Mouse (Mus musculus) intestine, embryonic 16.5 days (tissue): Measurements from ENCODE around the gene Aven. TPM values are rescaled to one million over a fixed set of nuclear protein-coding genes. Genes with fewer than 3 reads are reported as not detected.

ENCODE experiments used
- ATAC-seq: fragments of 200-750 bp; cut with Nextera tagmentation; 2 replicates; pipeline ENCODE4 v1.8.0; 2017; ENCODE audit warnings: moderate TSS enrichment, moderate library complexity
- H3K27ac ChIP-seq: fragments of 300-500 bp; sonication (generic); 2 replicates; pipeline ENCODE4 v1.5.1; 2014; ENCODE audit warnings: mild to moderate bottlenecking, low read length
- H3K27me3 ChIP-seq: fragments of 300-500 bp; sonication (generic); replicated peaks from 2 replicates; pipeline ENCODE4 v1.6.1; 2014; ENCODE audit warnings: low read length, control low read depth, mixed read lengths; ENCODE audit not compliant: control insufficient read depth, insufficient read depth
- H3K36me3 ChIP-seq: fragments of 300-500 bp; sonication (generic); 2 replicates; pipeline ENCODE4 v1.6.1; 2014; ENCODE audit warnings: low read length, control low read depth; ENCODE audit not compliant: control insufficient read depth, insufficient read depth
- H3K4me1 ChIP-seq: fragments of 300-500 bp; sonication (generic); 2 replicates; pipeline ENCODE4 v1.6.1; 2014; ENCODE audit warnings: low read length, control low read depth, mixed read lengths; ENCODE audit not compliant: control insufficient read depth, insufficient read depth
- H3K4me2 ChIP-seq: fragments of 300-500 bp; sonication (generic); 2 replicates; pipeline ENCODE4 v1.6.1; 2014; ENCODE audit warnings: low read depth, low read length, control low read depth
- H3K4me3 ChIP-seq: fragments of 300-500 bp; sonication (generic); 2 replicates; pipeline ENCODE4 v1.5.1; 2014; ENCODE audit warnings: mild to moderate bottlenecking, low read length
- H3K9ac ChIP-seq: fragments of 300-500 bp; sonication (generic); 2 replicates; pipeline ENCODE4 v1.6.1; 2014; ENCODE audit warnings: low read depth, low read length
- H3K9me3 ChIP-seq: fragments of 300-500 bp; sonication (generic); 2 replicates; pipeline ENCODE4 v1.6.1; 2016; ENCODE audit warnings: low read length, control low read depth; ENCODE audit not compliant: control insufficient read depth
- WGBS: fragments of 180-500 bp; shearing (Covaris S2); extraction: QIAGEN DNeasy Blood & Tissue Kit; methylation state at CpG from one replicate; pipeline ENCODE4 v1.1.7; 2014; 5-methylcytosine and 5-hydroxymethylcytosine counted together
- polyA plus RNA-seq: library from polyadenylated mRNA; unstranded; fragments of >200 nt; fragmentation: Nextera tagmentation; extraction: Ambion mirVana; gene quantifications from 2 replicates; pipeline ENCODE4 v1.2.1, GENCODE M21; 2015

Gene Aven
- polyA plus RNA-seq, 1 experiment from 2014 or later: 1.7 TPM

GRCm38 (mm10) chr2:112567786-112568185, 75.0 kb downstream of the Aven start:
- ATAC-seq: no peak
- Histone ChIP-seq H3K27me3 (no peaks in the 10 kb centered on the region), H3K4me2 (no peak overlapping the region), H3K4me1 (no peaks in the 10 kb centered on the region), H3K9me3 (no peaks in the 10 kb centered on the region), H3K4me3 (no peak overlapping the region), H3K9ac (no peak overlapping the region), H3K27ac (no peak overlapping the region), H3K36me3 (no peaks in the 10 kb centered on the region)
- 81% methylated on average over 4 of the region's 4 CpGs for WGBS

GRCm38 (mm10) chr2:112590985-112591384, 98.2 kb downstream of the Aven start:
- no peak overlapping the region for H3K4me3 ChIP-seq
- H3K9me3 ChIP-seq: no peaks in the 10 kb centered on the region
- no peaks in the 10 kb centered on the region for H3K27me3 ChIP-seq
- H3K4me2 ChIP-seq: no peak overlapping the region
- H3K9ac ChIP-seq: no peak overlapping the region
- H3K27ac ChIP-seq: no peak overlapping the region
- no peaks in the 10 kb centered on the region for H3K36me3 ChIP-seq
- 77% methylated on average over 7 of the region's 7 CpGs for WGBS
- no peak for ATAC-seq
- H3K4me1 ChIP-seq: no peaks in the 10 kb centered on the region

- Histone ChIP-seq H3K9ac (no peak overlapping the region), H3K27ac (no peak overlapping the region), H3K4me3 (no peak overlapping the region), H3K4me2 (no peak overlapping the region), H3K36me3 (no peaks in the 10 kb centered on the region), H3K9me3 (no peaks in the 10 kb centered on the region), H3K4me1 (no peaks in the 10 kb centered on the region), H3K27me3 (no peaks in the 10 kb centered on the region)
- 62% methylated on average over 6 of the region's 6 CpGs for WGBS
- no peak for ATAC-seq
These were observed 98.7 kb downstream of the Aven start for GRCm38 (mm10) chr2:112591451-112591871.

GRCm38 (mm10) chr2:112593322-112593721, 100.6 kb downstream of the Aven start:
- Histone ChIP-seq H3K9me3 (no peaks in the 10 kb centered on the region), H3K4me2 (no peak overlapping the region), H3K27me3 (no peaks in the 10 kb centered on the region), H3K36me3 (no peaks in the 10 kb centered on the region), H3K4me3 (no peak overlapping the region), H3K27ac (no peak overlapping the region), H3K4me1 (no peaks in the 10 kb centered on the region), H3K9ac (no peak overlapping the region)
- ATAC-seq: no peak
- 49% methylated on average over 2 of the region's 2 CpGs for WGBS

GRCm38 (mm10) chr2:112593781-112594180, 101.0 kb downstream of the Aven start:
- 92% methylated on average over 2 of the region's 2 CpGs for WGBS
- H3K9me3 ChIP-seq: no peaks in the 10 kb centered on the region
- no peak overlapping the region for H3K9ac ChIP-seq
- no peaks in the 10 kb centered on the region for H3K4me1 ChIP-seq
- no peaks in the 10 kb centered on the region for H3K36me3 ChIP-seq
- H3K4me2 ChIP-seq: no peak overlapping the region
- H3K27me3 ChIP-seq: no peaks in the 10 kb centered on the region
- H3K4me3 ChIP-seq: no peak overlapping the region
- no peak for ATAC-seq
- no peak overlapping the region for H3K27ac ChIP-seq

- Histone ChIP-seq H3K4me1 (no peaks in the 10 kb centered on the region), H3K4me2 (no peak overlapping the region), H3K36me3 (no peaks in the 10 kb centered on the region), H3K27me3 (no peaks in the 10 kb centered on the region), H3K9ac (no peak overlapping the region), H3K9me3 (no peaks in the 10 kb centered on the region), H3K4me3 (no peak overlapping the region), H3K27ac (no peak overlapping the region)
- 75% methylated on average over 3 of the region's 3 CpGs for WGBS
- no peak for ATAC-seq
These were observed 103.0 kb downstream of the Aven start for GRCm38 (mm10) chr2:112595807-112596206.

GRCm38 (mm10) chr2:112596415-112596814, 103.7 kb downstream of the Aven start:
- H3K9me3 ChIP-seq: no peaks in the 10 kb centered on the region
- H3K36me3 ChIP-seq: no peaks in the 10 kb centered on the region
- no peak overlapping the region for H3K4me2 ChIP-seq
- no peak overlapping the region for H3K4me3 ChIP-seq
- H3K9ac ChIP-seq: no peak overlapping the region
- H3K27ac ChIP-seq: no peak overlapping the region
- no peaks in the 10 kb centered on the region for H3K4me1 ChIP-seq
- WGBS: 75% methylated on average over 5 of the region's 5 CpGs
- H3K27me3 ChIP-seq: no peaks in the 10 kb centered on the region
- no peak for ATAC-seq

GRCm38 (mm10) chr2:112597064-112597463, 104.3 kb downstream of the Aven start:
- no peak overlapping the region for H3K4me3 ChIP-seq
- no peak for ATAC-seq
- no peaks in the 10 kb centered on the region for H3K9me3 ChIP-seq
- no peaks in the 10 kb centered on the region for H3K27me3 ChIP-seq
- H3K4me2 ChIP-seq: no peak overlapping the region
- 73% methylated on average over 1 of the region's 1 CpGs for WGBS
- H3K27ac ChIP-seq: no peak overlapping the region
- no peaks in the 10 kb centered on the region for H3K4me1 ChIP-seq
- H3K9ac ChIP-seq: no peak overlapping the region
- no peaks in the 10 kb centered on the region for H3K36me3 ChIP-seq

GRCm38 (mm10) chr2:112600222-112600621, 107.5 kb downstream of the Aven start:
- H3K4me2 ChIP-seq: no peak overlapping the region
- H3K4me1 ChIP-seq: no peaks in the 10 kb centered on the region
- H3K36me3 ChIP-seq: no peaks in the 10 kb centered on the region
- H3K27ac ChIP-seq: no peak overlapping the region
- no peaks in the 10 kb centered on the region for H3K27me3 ChIP-seq
- H3K4me3 ChIP-seq: no peak overlapping the region
- H3K9me3 ChIP-seq: no peaks in the 10 kb centered on the region
- 75% methylated on average over 10 of the region's 10 CpGs for WGBS
- ATAC-seq: no peak
- no peak overlapping the region for H3K9ac ChIP-seq

GRCm38 (mm10) chr2:112602487-112602886, 109.7 kb downstream of the Aven start:
- no peaks in the 10 kb centered on the region for H3K27me3 ChIP-seq
- no peaks in the 10 kb centered on the region for H3K9me3 ChIP-seq
- no peak overlapping the region for H3K4me2 ChIP-seq
- no peaks in the 10 kb centered on the region for H3K36me3 ChIP-seq
- no peak overlapping the region for H3K27ac ChIP-seq
- no peaks in the 10 kb centered on the region for H3K4me1 ChIP-seq
- WGBS: 71% methylated on average over 8 of the region's 8 CpGs
- no peak overlapping the region for H3K9ac ChIP-seq
- no peak for ATAC-seq
- no peak overlapping the region for H3K4me3 ChIP-seq
